Mouse (Mus musculus): ENCODE measurements at regions not wholly inside any gene's neighbourhood (a gene's known extent, or its start where the extent isn't known, plus 50 kb on each side); places are given as distances from the start of the nearest gene placed in this dataset.

- no peak for DNase-seq (ENCODE audit: low spot score in 2 of 2)
Measured at GRCm38 (mm10) chr14:81456396-81456795, 1472.5 kb downstream of the Olfm4 start.

GRCm38 (mm10) chr14:81479261-81479660 lies 1495.4 kb downstream of the Olfm4 start:
- no peak for DNase-seq (ENCODE audit: low spot score in 2 of 2)

GRCm38 (mm10) chr14:81483594-81483993 lies 1499.7 kb downstream of the Olfm4 start:
- peak; percentile 18 to 23 for DNase-seq (ENCODE audit: low spot score in 2 of 2)

DNA sequence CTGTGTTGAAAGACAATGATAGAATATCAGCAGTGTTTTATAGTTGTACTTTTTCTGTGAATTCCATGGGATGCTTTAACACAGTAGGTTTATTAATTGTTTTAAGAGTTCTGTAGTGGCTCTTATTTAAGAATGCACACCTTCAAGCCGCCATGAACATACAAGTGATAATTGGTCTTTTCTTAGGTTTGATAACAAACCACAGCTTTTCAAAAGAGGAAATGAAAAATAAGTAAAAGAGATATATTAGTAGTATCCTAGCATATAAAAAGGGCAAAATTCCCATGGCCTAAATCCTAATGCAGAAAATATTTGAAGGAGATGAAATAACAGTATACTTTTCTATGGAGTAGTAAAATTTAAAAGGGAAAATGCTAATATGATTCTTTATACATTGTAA lies 1525.1 kb downstream of the Olfm4 start:
- no peak for DNase-seq (ENCODE audit: low spot score in 2 of 2)
